Mouse (Mus musculus) neural tube, embryonic 13.5 days (tissue): ENCODE measurements around the gene Pik3c2g. TPM values are rescaled to one million over a fixed set of nuclear protein-coding genes. Genes with fewer than 3 reads are reported as not detected.

ENCODE experiments used
- ATAC-seq: fragments of 200-750 bp; cut with Nextera tagmentation; 2 replicates; pipeline ENCODE4 v1.8.0; 2017; ENCODE audit warnings: low read depth, mild to moderate bottlenecking, moderate TSS enrichment, moderate library complexity
- H3K27ac ChIP-seq: fragments of 300-500 bp; sonication (generic); replicated peaks from 2 replicates; pipeline ENCODE4 v1.5.1; 2015; ENCODE audit warnings: moderate library complexity, mild to moderate bottlenecking, inconsistent platforms
- H3K27me3 ChIP-seq: fragments of 300-500 bp; sonication (generic); 2 replicates; pipeline ENCODE4 v1.6.1; 2015; ENCODE audit warnings: mild to moderate bottlenecking, inconsistent platforms
- H3K36me3 ChIP-seq: fragments of 300-500 bp; sonication (generic); 2 replicates; pipeline ENCODE4 v1.6.1; 2015; ENCODE audit warnings: mild to moderate bottlenecking, inconsistent platforms
- H3K4me1 ChIP-seq: fragments of 300-500 bp; sonication (generic); replicated peaks from 2 replicates; pipeline ENCODE4 v1.6.1; 2015; ENCODE audit warnings: inconsistent platforms
- H3K4me2 ChIP-seq: fragments of 300-500 bp; sonication (generic); 2 replicates; pipeline ENCODE4 v1.6.1; 2015; ENCODE audit warnings: inconsistent platforms, mild to moderate bottlenecking, moderate library complexity
- H3K4me3 ChIP-seq: fragments of 300-500 bp; sonication (generic); 2 replicates; pipeline ENCODE4 v1.5.1; 2015; ENCODE audit warnings: mild to moderate bottlenecking, inconsistent platforms
- H3K9ac ChIP-seq: fragments of 300-500 bp; sonication (generic); 2 replicates; pipeline ENCODE4 v1.6.1; 2015; ENCODE audit warnings: moderate library complexity, mild to moderate bottlenecking, inconsistent platforms
- H3K9me3 ChIP-seq: fragments of 300-500 bp; sonication (generic); 2 replicates; pipeline ENCODE4 v1.6.1; 2016; ENCODE audit warnings: inconsistent platforms
- WGBS: fragments of 180-500 bp; shearing (Covaris S2); methylation state at CpG from one replicate; pipeline ENCODE4 v1.1.7; 2015; 5-methylcytosine and 5-hydroxymethylcytosine counted together
- polyA plus RNA-seq: library from polyadenylated mRNA; unstranded; fragments of >200 nt; fragmentation: Nextera tagmentation; extraction: Ambion mirVana; gene quantifications from 2 replicates; pipeline ENCODE4 v1.2.1, GENCODE M21; 2015

Gene Pik3c2g
- polyA plus RNA-seq, 1 experiment from 2014 or later: 0.21 TPM

DNA sequence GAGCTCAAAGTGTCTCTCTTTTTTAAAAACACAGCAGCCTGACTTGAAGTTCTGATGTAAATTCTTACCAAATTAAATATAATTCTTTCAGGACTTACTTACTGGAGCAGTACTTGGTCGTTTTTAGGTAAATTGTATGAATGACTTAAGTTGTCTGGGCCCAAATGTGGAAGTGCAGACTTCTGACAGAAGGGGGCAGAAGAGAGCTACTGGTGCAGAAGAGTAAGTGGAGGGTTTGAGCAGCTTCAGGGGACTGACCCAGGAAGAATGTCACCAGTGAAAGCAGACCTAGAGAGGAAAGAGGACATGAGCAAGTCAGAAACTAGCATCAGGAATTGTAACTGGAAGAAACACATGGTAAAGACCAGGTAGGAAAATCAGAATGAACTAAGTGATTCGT is 193.0 kb downstream of the Pik3c2g start:
- no peak overlapping the region for H3K4me2 ChIP-seq
- no peak overlapping the region for H3K27ac ChIP-seq
- no peaks in the 10 kb centered on the region; the same call in 1 of the 2 replicates for H3K4me1 ChIP-seq
- H3K27me3 ChIP-seq: no peaks in the 10 kb centered on the region
- H3K9ac ChIP-seq: no peak overlapping the region
- no peaks in the 10 kb centered on the region for H3K36me3 ChIP-seq
- 73% methylated on average over 2 of the region's 2 CpGs for WGBS
- H3K4me3 ChIP-seq: no peak overlapping the region
- no peaks in the 10 kb centered on the region for H3K9me3 ChIP-seq
- ATAC-seq: no peak

- H3K27ac ChIP-seq: no peak overlapping the region
- no peak overlapping the region for H3K9ac ChIP-seq
- 84% methylated on average over 4 of the region's 4 CpGs for WGBS
- no peak overlapping the region for H3K4me3 ChIP-seq
- H3K36me3 ChIP-seq: no peaks in the 10 kb centered on the region
- no peak overlapping the region for H3K4me2 ChIP-seq
- no peaks in the 10 kb centered on the region for H3K4me1 ChIP-seq
- ATAC-seq: no peak
- no peaks in the 10 kb centered on the region for H3K9me3 ChIP-seq
- no peaks in the 10 kb centered on the region for H3K27me3 ChIP-seq
These were observed 202.5 kb downstream of the Pik3c2g start for GRCm38 (mm10) chr6:139789479-139789878.

DNA sequence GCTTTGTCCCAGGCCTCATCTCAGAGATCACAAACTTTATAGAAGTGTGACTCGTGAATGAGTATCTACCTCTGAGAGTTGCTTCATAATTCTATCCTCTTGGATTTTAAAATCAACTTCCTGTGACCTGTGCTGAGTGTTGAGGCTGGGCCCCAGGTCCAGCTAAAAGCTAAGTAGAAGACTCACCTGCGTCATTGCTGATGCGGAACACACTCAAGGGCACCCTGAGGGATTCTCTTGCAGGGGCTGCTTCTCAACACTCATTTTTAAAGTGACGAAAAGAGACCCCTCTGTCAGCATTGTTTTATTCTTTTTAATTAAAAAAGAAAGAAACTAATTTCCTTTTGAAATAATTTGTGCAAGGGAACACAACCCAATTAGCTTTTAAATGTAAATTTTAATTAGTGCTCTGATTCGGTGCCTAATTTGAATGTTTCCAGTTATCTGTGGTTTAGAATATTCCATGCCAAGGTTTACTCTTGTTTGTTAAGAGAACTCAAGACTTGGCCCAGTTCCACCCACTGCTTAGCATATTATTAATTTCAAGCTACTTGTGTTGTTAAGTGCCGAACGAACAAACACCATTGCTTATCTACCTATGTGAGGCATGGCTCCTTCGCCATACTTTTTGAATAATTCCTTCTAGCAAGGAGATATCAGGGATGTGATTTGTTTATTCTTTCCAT is 212.7 kb downstream of the Pik3c2g start:
- no peak overlapping the region for H3K9ac ChIP-seq
- H3K27me3 ChIP-seq: no peaks in the 10 kb centered on the region
- H3K4me1 ChIP-seq: peaks cover 14% of the 10 kb centered on the region
- ATAC-seq: no peak
- no peak overlapping the region for H3K4me3 ChIP-seq
- H3K27ac ChIP-seq: no peak overlapping the region
- no peaks in the 10 kb centered on the region for H3K9me3 ChIP-seq
- H3K36me3 ChIP-seq: no peaks in the 10 kb centered on the region
- H3K4me2 ChIP-seq: no peak overlapping the region
- WGBS: 72% methylated on average over 8 of the region's 8 CpGs

DNA sequence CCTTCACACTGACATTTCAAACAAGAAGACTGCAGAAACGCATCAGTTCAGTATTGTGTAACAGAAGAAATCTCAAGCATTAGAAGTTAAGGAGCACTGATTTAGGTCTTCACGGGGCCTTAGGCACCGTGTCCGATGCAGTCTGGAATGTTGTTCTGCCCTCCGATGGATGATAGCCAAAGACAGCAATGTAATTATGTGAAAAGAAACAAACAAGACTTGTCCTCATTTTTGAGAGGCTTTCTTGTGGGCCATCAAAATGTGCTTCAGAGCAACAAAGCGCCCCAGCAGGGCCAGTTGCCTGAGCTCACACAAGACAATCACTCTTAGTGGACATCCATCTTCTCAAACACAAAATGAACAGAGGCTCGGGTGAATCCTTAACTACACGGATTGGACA is 234.9 kb downstream of the Pik3c2g start:
- WGBS: 68% methylated on average over 8 of the region's 8 CpGs
- no peak overlapping the region for H3K4me2 ChIP-seq
- ATAC-seq: no peak
- peaks cover 5% of the 10 kb centered on the region; the same call in 1 of the 2 replicates for H3K4me1 ChIP-seq
- H3K27ac ChIP-seq: no peak overlapping the region
- no peaks in the 10 kb centered on the region for H3K9me3 ChIP-seq
- no peak overlapping the region for H3K9ac ChIP-seq
- no peak overlapping the region for H3K4me3 ChIP-seq
- H3K36me3 ChIP-seq: no peaks in the 10 kb centered on the region
- no peaks in the 10 kb centered on the region for H3K27me3 ChIP-seq

GRCm38 (mm10) chr6:139838239-139838638 is 251.2 kb downstream of the Pik3c2g start:
- no peak overlapping the region for H3K4me2 ChIP-seq
- ATAC-seq: no peak
- no peaks in the 10 kb centered on the region for H3K4me1 ChIP-seq
- WGBS: 71% methylated on average over 6 of the region's 6 CpGs
- H3K27me3 ChIP-seq: no peaks in the 10 kb centered on the region
- no peak overlapping the region for H3K27ac ChIP-seq
- no peak overlapping the region for H3K9ac ChIP-seq
- no peaks in the 10 kb centered on the region for H3K9me3 ChIP-seq
- no peak overlapping the region for H3K4me3 ChIP-seq
- no peaks in the 10 kb centered on the region for H3K36me3 ChIP-seq

GRCm38 (mm10) chr6:139838713-139839112 is 251.7 kb downstream of the Pik3c2g start:
- no peak for ATAC-seq
- no peaks in the 10 kb centered on the region for H3K36me3 ChIP-seq
- H3K27me3 ChIP-seq: no peaks in the 10 kb centered on the region
- H3K4me2 ChIP-seq: no peak overlapping the region
- no peaks in the 10 kb centered on the region for H3K4me1 ChIP-seq
- H3K9ac ChIP-seq: no peak overlapping the region
- H3K4me3 ChIP-seq: no peak overlapping the region
- no peaks in the 10 kb centered on the region for H3K9me3 ChIP-seq
- 89% methylated on average over 3 of the region's 3 CpGs for WGBS
- no peak overlapping the region for H3K27ac ChIP-seq

- no peak overlapping the region for H3K9ac ChIP-seq
- H3K36me3 ChIP-seq: no peaks in the 10 kb centered on the region
- H3K9me3 ChIP-seq: no peaks in the 10 kb centered on the region
- 75% methylated on average over 7 of the region's 7 CpGs for WGBS
- no peak overlapping the region for H3K4me3 ChIP-seq
- no peak overlapping the region for H3K4me2 ChIP-seq
- no peaks in the 10 kb centered on the region for H3K4me1 ChIP-seq
- ATAC-seq: no peak
- H3K27me3 ChIP-seq: no peaks in the 10 kb centered on the region
- H3K27ac ChIP-seq: no peak overlapping the region
These were observed 252.9 kb downstream of the Pik3c2g start for GRCm38 (mm10) chr6:139839907-139840306.

- Histone ChIP-seq H3K4me1 (no peaks in the 10 kb centered on the region), H3K4me2 (no peak overlapping the region), H3K9me3 (no peaks in the 10 kb centered on the region), H3K9ac (no peak overlapping the region), H3K27me3 (no peaks in the 10 kb centered on the region), H3K27ac (no peak overlapping the region), H3K4me3 (no peak overlapping the region), H3K36me3 (no peaks in the 10 kb centered on the region)
- 93% methylated on average over 8 of the region's 8 CpGs for WGBS
- no peak for ATAC-seq
These were observed 254.3 kb downstream of the Pik3c2g start for GRCm38 (mm10) chr6:139841272-139841671.

- Histone ChIP-seq H3K4me2 (no peak overlapping the region), H3K27ac (no peak overlapping the region), H3K4me1 (no peaks in the 10 kb centered on the region), H3K4me3 (no peak overlapping the region), H3K9ac (no peak overlapping the region), H3K9me3 (no peaks in the 10 kb centered on the region), H3K27me3 (no peaks in the 10 kb centered on the region), H3K36me3 (no peaks in the 10 kb centered on the region)
- 84% methylated on average over 1 of the region's 1 CpGs for WGBS
- ATAC-seq: no peak
These were observed 255.6 kb downstream of the Pik3c2g start for GRCm38 (mm10) chr6:139842626-139843025.

GRCm38 (mm10) chr6:139843531-139843930 is 256.5 kb downstream of the Pik3c2g start:
- no peak overlapping the region for H3K9ac ChIP-seq
- no peak overlapping the region for H3K27ac ChIP-seq
- no peak for ATAC-seq
- H3K27me3 ChIP-seq: no peaks in the 10 kb centered on the region
- WGBS: 86% methylated on average over 4 of the region's 4 CpGs
- H3K36me3 ChIP-seq: no peaks in the 10 kb centered on the region
- no peak overlapping the region for H3K4me3 ChIP-seq
- H3K9me3 ChIP-seq: no peaks in the 10 kb centered on the region
- no peaks in the 10 kb centered on the region for H3K4me1 ChIP-seq
- H3K4me2 ChIP-seq: no peak overlapping the region

GRCm38 (mm10) chr6:139846889-139847544 is 260.0 kb downstream of the Pik3c2g start:
- no peaks in the 10 kb centered on the region for H3K4me1 ChIP-seq
- H3K4me3 ChIP-seq: no peak overlapping the region
- H3K36me3 ChIP-seq: no peaks in the 10 kb centered on the region
- H3K27me3 ChIP-seq: no peaks in the 10 kb centered on the region
- H3K27ac ChIP-seq: no peak overlapping the region
- H3K4me2 ChIP-seq: no peak overlapping the region
- H3K9me3 ChIP-seq: no peaks in the 10 kb centered on the region
- H3K9ac ChIP-seq: no peak overlapping the region
- no peak for ATAC-seq
- WGBS: 80% methylated on average over 7 of the region's 7 CpGs

- no peak overlapping the region for H3K4me2 ChIP-seq
- H3K4me3 ChIP-seq: no peak overlapping the region
- no peak for ATAC-seq
- H3K27me3 ChIP-seq: no peaks in the 10 kb centered on the region
- H3K4me1 ChIP-seq: no peaks in the 10 kb centered on the region
- H3K9ac ChIP-seq: no peak overlapping the region
- H3K36me3 ChIP-seq: no peaks in the 10 kb centered on the region
- no peaks in the 10 kb centered on the region for H3K9me3 ChIP-seq
- no peak overlapping the region for H3K27ac ChIP-seq
- 84% methylated on average over 3 of the region's 3 CpGs for WGBS
These were observed 262.9 kb downstream of the Pik3c2g start for GRCm38 (mm10) chr6:139849931-139850330.
